Mouse (Mus musculus): ENCODE data around the gene Hcrt.

Hcrt gene

GRCm38 (mm10) chr11:100759611-100760233, 3.0 kb downstream of the Hcrt start, which contains the start of gene Kcnh4:
Kcnh4 (minus strand) TSS chr11:100759942.
- Histone ChIP-seq H3K27me3 (ENCODE audit: insufficient read depth, low read length) (peaks cover 69% of the 10 kb centered on the region), H3K9me3 (ENCODE audit: low read length) (no peaks in the 10 kb centered on the region), H3K4me3 (replicated peaks; ENCODE audit: low read length) (peak within 1 kb of the TSS; percentile 80), H3K4me1 (replicated peaks; ENCODE audit: low read depth, low read length) (peaks cover 47% of the 10 kb centered on the region), H3K36me3 (ENCODE audit: insufficient read depth, low read length) (no peaks in the 10 kb centered on the region)
- no peak for TF ChIP-seq CTCF (conservative IDR thresholded peaks at IDR 0.05; ENCODE audit: low read length)

GRCm38 (mm10) chr11:100758707-100759610, 3.8 kb downstream of the Hcrt start:
- no peak for TF ChIP-seq NANOG (IDR thresholded peaks at IDR 0.05; ENCODE audit: borderline replicate concordance, low read length)
- no peak for TF ChIP-seq CTCF (conservative IDR thresholded peaks at IDR 0.05; ENCODE audit: low read length)
- no peak for TF ChIP-seq POU5F1 (IDR thresholded peaks at IDR 0.05; ENCODE audit: borderline replicate concordance, low read length)
- Histone ChIP-seq H3K4me3 (replicated peaks; ENCODE audit: low read length) (peak overlapping the region; percentile 80), H3K9me3 (ENCODE audit: low read length) (no peaks in the 10 kb centered on the region), H3K4me1 (replicated peaks; ENCODE audit: low read depth, low read length) (peaks cover 43% of the 10 kb centered on the region), H3K36me3 (ENCODE audit: insufficient read depth, low read length) (no peaks in the 10 kb centered on the region), H3K27me3 (ENCODE audit: insufficient read depth, low read length) (peaks cover 71% of the 10 kb centered on the region)

GRCm38 (mm10) chr11:100757566-100757965, 5.2 kb downstream of the Hcrt start:
- no peak for TF ChIP-seq NANOG (IDR thresholded peaks at IDR 0.05; ENCODE audit: borderline replicate concordance, low read length)
- H3K36me3 ChIP-seq (ENCODE audit: insufficient read depth, low read length): no peaks in the 10 kb centered on the region
- no peaks in the 10 kb centered on the region for H3K9me3 ChIP-seq (ENCODE audit: low read length)
- H3K4me3 ChIP-seq (replicated peaks; ENCODE audit: low read length): no peak overlapping the region
- peaks cover 39% of the 10 kb centered on the region for H3K4me1 ChIP-seq (replicated peaks; ENCODE audit: low read depth, low read length)
- peaks cover 64% of the 10 kb centered on the region for H3K27me3 ChIP-seq (ENCODE audit: insufficient read depth, low read length)

GRCm38 (mm10) chr11:100756476-100756875, 6.3 kb downstream of the Hcrt start:
- H3K27me3 ChIP-seq (ENCODE audit: insufficient read depth, low read length): peaks cover 56% of the 10 kb centered on the region
- H3K9me3 ChIP-seq (ENCODE audit: low read length): no peaks in the 10 kb centered on the region
- no peak overlapping the region for H3K4me3 ChIP-seq (replicated peaks; ENCODE audit: low read length)
- TF ChIP-seq POU5F1 (IDR thresholded peaks at IDR 0.05; ENCODE audit: borderline replicate concordance, low read length) (no peak), CTCF (conservative IDR thresholded peaks at IDR 0.05; ENCODE audit: low read length) (no peak), NANOG (IDR thresholded peaks at IDR 0.05; ENCODE audit: borderline replicate concordance, low read length) (no peak)
- H3K36me3 ChIP-seq (ENCODE audit: insufficient read depth, low read length): no peaks in the 10 kb centered on the region
- peaks cover 38% of the 10 kb centered on the region for H3K4me1 ChIP-seq (replicated peaks; ENCODE audit: low read depth, low read length)

- Histone ChIP-seq H3K9me3 (ENCODE audit: low read length) (no peaks in the 10 kb centered on the region), H3K4me3 (replicated peaks; ENCODE audit: low read length) (no peak overlapping the region)
- TF ChIP-seq POU5F1 (IDR thresholded peaks at IDR 0.05; ENCODE audit: borderline replicate concordance, low read length) (no peak), NANOG (IDR thresholded peaks at IDR 0.05; ENCODE audit: borderline replicate concordance, low read length) (no peak)
These were observed 8.1 kb downstream of the Hcrt start for GRCm38 (mm10) chr11:100754693-100755057.

GRCm38 (mm10) chr11:100754021-100754692, 8.6 kb downstream of the Hcrt start:
- no peak for TF ChIP-seq POU5F1 (IDR thresholded peaks at IDR 0.05; ENCODE audit: borderline replicate concordance, low read length)
- H3K27me3 ChIP-seq (ENCODE audit: insufficient read depth, low read length): peaks cover 51% of the 10 kb centered on the region
- H3K9me3 ChIP-seq (ENCODE audit: low read length): no peaks in the 10 kb centered on the region
- H3K4me1 ChIP-seq (replicated peaks; ENCODE audit: low read depth, low read length): peaks cover 32% of the 10 kb centered on the region
- H3K4me3 ChIP-seq (replicated peaks; ENCODE audit: low read length): no peak overlapping the region
- no peaks in the 10 kb centered on the region for H3K36me3 ChIP-seq (ENCODE audit: insufficient read depth, low read length)

More at GRCm38 (mm10) chr11:100754693-100755057, 8.1 kb downstream of the Hcrt start:
- peaks cover 50% of the 10 kb centered on the region for H3K27me3 ChIP-seq (ENCODE audit: insufficient read depth, low read length)
- H3K4me1 ChIP-seq (replicated peaks; ENCODE audit: low read depth, low read length): peaks cover 30% of the 10 kb centered on the region
- H3K36me3 ChIP-seq (ENCODE audit: insufficient read depth, low read length): no peaks in the 10 kb centered on the region

GRCm38 (mm10) chr11:100752294-100752693, 10.4 kb downstream of the Hcrt start:
- TF ChIP-seq POU5F1 (IDR thresholded peaks at IDR 0.05; ENCODE audit: borderline replicate concordance, low read length): no peak
- no peak for TF ChIP-seq CTCF (conservative IDR thresholded peaks at IDR 0.05; ENCODE audit: low read length)
- no peak for TF ChIP-seq NANOG (IDR thresholded peaks at IDR 0.05; ENCODE audit: borderline replicate concordance, low read length)
- H3K9me3 ChIP-seq (ENCODE audit: low read length): no peaks in the 10 kb centered on the region
- peaks cover 56% of the 10 kb centered on the region for H3K27me3 ChIP-seq (ENCODE audit: insufficient read depth, low read length)
- H3K4me1 ChIP-seq (replicated peaks; ENCODE audit: low read depth, low read length): peaks cover 34% of the 10 kb centered on the region
- no peak overlapping the region for H3K4me3 ChIP-seq (replicated peaks; ENCODE audit: low read length)
- no peaks in the 10 kb centered on the region for H3K36me3 ChIP-seq (ENCODE audit: insufficient read depth, low read length)

GRCm38 (mm10) chr11:100750127-100750526, 12.6 kb downstream of the Hcrt start:
- peak overlapping the region; percentile 64 for H3K4me3 ChIP-seq (replicated peaks; ENCODE audit: low read length)
- H3K27me3 ChIP-seq (ENCODE audit: insufficient read depth, low read length): peaks cover 57% of the 10 kb centered on the region
- peaks cover 52% of the 10 kb centered on the region for H3K4me1 ChIP-seq (replicated peaks; ENCODE audit: low read depth, low read length)
- no peaks in the 10 kb centered on the region for H3K9me3 ChIP-seq (ENCODE audit: low read length)
- H3K36me3 ChIP-seq (ENCODE audit: insufficient read depth, low read length): no peaks in the 10 kb centered on the region
- no peak for TF ChIP-seq NANOG (IDR thresholded peaks at IDR 0.05; ENCODE audit: borderline replicate concordance, low read length)
- no peak for TF ChIP-seq POU5F1 (IDR thresholded peaks at IDR 0.05; ENCODE audit: borderline replicate concordance, low read length)
- no peak for TF ChIP-seq CTCF (conservative IDR thresholded peaks at IDR 0.05; ENCODE audit: low read length)

Measured in E14TG2a.4 (cell line).